8 mouse cellular contexts compared by ENCODE assay signal in the genomic region with DNA sequence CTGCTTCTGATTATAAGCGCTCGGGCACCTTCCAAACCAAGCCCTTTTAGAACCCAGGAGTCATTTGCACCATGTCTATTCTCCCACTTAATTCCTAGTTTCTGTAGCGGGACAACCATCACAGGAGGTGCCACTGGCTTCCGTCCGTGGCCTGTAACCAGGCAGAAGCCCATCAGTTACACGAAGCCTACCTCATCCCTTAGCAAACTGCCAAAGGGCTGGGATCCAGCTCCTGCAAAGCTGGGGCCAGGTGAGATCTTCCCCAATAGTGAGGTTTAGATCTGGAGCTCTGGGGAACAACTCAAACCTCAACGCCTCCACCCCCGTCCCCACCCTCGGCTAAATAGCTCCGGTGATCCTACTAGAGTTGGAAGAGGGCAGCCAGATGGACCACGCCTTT. TPM values are rescaled to one million over a fixed set of nuclear protein-coding genes. Genes with fewer than 3 reads are reported as not detected.
DNase-seq lines count a peak whose midpoint lies in the region; ATAC-seq and TF ChIP-seq lines count a peak whose summit lies in the region.

No protein-coding gene starts in this region.

- peaks cover 88% of the 10 kb centered on the region for H3K36me3 ChIP-seq in E14TG2a.4 (ENCODE audit: insufficient read depth, low read length)
- peaks cover 72% of the 10 kb centered on the region for H3K36me3 ChIP-seq in forebrain, embryonic 15.5 days
- peaks cover 67% of the 10 kb centered on the region for H3K36me3 ChIP-seq in macrophage (ENCODE audit: inconsistent target)

- H3K4me1 ChIP-seq in E14TG2a.4 (replicated peaks; ENCODE audit: low read depth, low read length): peaks cover 87% of the 10 kb centered on the region
- H3K4me1 ChIP-seq in forebrain, embryonic 15.5 days: peaks cover 23% of the 10 kb centered on the region

- ATAC-seq in forebrain, embryonic 15.5 days (replicated peaks): 0 out of 2 replicates have a peak, but pooled peaks have one; percentile 1
- ATAC-seq in CD4-positive, CD25-positive, alpha-beta regulatory T cell, adult 4 months: no peak

- WGBS in forebrain, embryonic 15.5 days: 61% methylated on average over 11 of the region's 11 CpGs
- 58% methylated on average over 11 of the region's 11 CpGs for WGBS in macrophage (ENCODE audit: missing documents)

- no peak for TF ChIP-seq CTCF in gastrocnemius, adult 2 months (IDR thresholded peaks at IDR 0.05)
- TF ChIP-seq CTCF in E14TG2a.4 (conservative IDR thresholded peaks at IDR 0.05; ENCODE audit: low read length): no peak

- peak overlapping the region; percentile 98 for H3K4me3 ChIP-seq in gastrocnemius, adult 2 months
- H3K4me3 ChIP-seq in E14TG2a.4 (replicated peaks; ENCODE audit: low read length) (peak overlapping the region; percentile 94), macrophage (ENCODE audit: inconsistent target) (peak overlapping the region; percentile 96)
- H3K4me3 ChIP-seq in forebrain, embryonic 15.5 days: peak overlapping the region; percentile 63

- H3K79me2 ChIP-seq in macrophage (ENCODE audit: inconsistent target): peaks cover 38% of the 10 kb centered on the region

- no peak for DNase-seq in gastrocnemius, adult 2 months
- DNase-seq in gastrocnemius, postnatal 14 days: no peak
- no peak for DNase-seq in adrenal gland, adult 18-20 months (ENCODE audit: low spot score in 2 of 2)
- DNase-seq in cerebellum, postnatal 10 days: no peak

- H3K4me2 ChIP-seq in forebrain, embryonic 15.5 days (replicated peaks): peak overlapping the region; percentile 83

- H3K27ac ChIP-seq in gastrocnemius, adult 2 months: peak overlapping the region; percentile 84
- H3K27ac ChIP-seq in forebrain, embryonic 15.5 days (replicated peaks): peak overlapping the region; percentile 83
- H3K27ac ChIP-seq in macrophage: peak overlapping the region; percentile 73

- intact Hi-C loops in gastrocnemius, adult 2 months (cut with DNase I): loop anchor here (1.0 kb wide), 1 partner anchor 12 kb away; a partner anchor contains a TSS
- intact Hi-C loops in gastrocnemius, postnatal 14 days (cut with DNase I; ENCODE audit: low total_unique reads): no loop called here

- H3K9ac ChIP-seq in forebrain, embryonic 15.5 days (replicated peaks): peak overlapping the region; percentile 73

- no peaks in the 10 kb centered on the region for H3K27me3 ChIP-seq in E14TG2a.4 (ENCODE audit: insufficient read depth, low read length)
- H3K27me3 ChIP-seq in forebrain, embryonic 15.5 days: no peaks in the 10 kb centered on the region

- H3K9me3 ChIP-seq in E14TG2a.4 (ENCODE audit: low read length): no peaks in the 10 kb centered on the region
- H3K9me3 ChIP-seq in forebrain, embryonic 15.5 days: no peaks in the 10 kb centered on the region

RNA-seq across cellular contexts. Expression of a gene that starts 0.6 kb away (rescaled TPM):
- 10 to 100 TPM; 27.2 to 32.4 TPM for total RNA-seq in gastrocnemius, adult 2 months (2021)
- 10 to 100 TPM; 30.0 to 32.0 TPM for total RNA-seq in gastrocnemius, postnatal 14 days (2021)
- polyA plus RNA-seq in forebrain, embryonic 15.5 days (2015; fragmentation: Nextera tagmentation; extraction: Ambion mirVana): 86.7 and 91.5 TPM in 2 replicates
- total RNA-seq in macrophage (2018; cell fraction: chromatin; rRNA removed): 100 to 1,000 TPM in 3 of 26 experiments, 10 to 100 TPM in 23; 29.8 to 112 (median 68.5) TPM
- 10 to 100 TPM; 22.4 to 51.5 (median 39.4) TPM for total RNA-seq in macrophage (2018; cell fraction: cytosol; rRNA removed)
- total RNA-seq in macrophage (2018; cell fraction: nucleus; rRNA removed): 10 to 100 TPM; 39.2 to 86.4 (median 59.9) TPM
- polyA plus RNA-seq in macrophage (2018): 36.2 to 55.7 TPM (median 41.4 TPM) in 3 replicates
- polyA plus RNA-seq in CD4-positive, CD25-positive, alpha-beta regulatory T cell, adult 4 months (2017; shearing (Covaris generic)): 10 to 100 TPM; 39.7 to 51.9 TPM
- 10 to 100 TPM; 51.6 to 62.3 TPM for total RNA-seq in adrenal gland, adult 18-20 months (2021)

RNA-seq across cellular contexts. Expression of a gene that starts 11.8 kb away (rescaled TPM):
- total RNA-seq in gastrocnemius, adult 2 months (2021): 10 to 100 TPM; 31.6 to 32.8 TPM
- total RNA-seq in gastrocnemius, postnatal 14 days (2021): 10 to 100 TPM; 32.1 to 32.9 TPM
- 33.6 and 35.1 TPM in 2 replicates for polyA plus RNA-seq in forebrain, embryonic 15.5 days (2015; fragmentation: Nextera tagmentation; extraction: Ambion mirVana)
- total RNA-seq in macrophage (2018; cell fraction: chromatin; rRNA removed): 100 to 1,000 TPM in 20 of 26 experiments, 10 to 100 TPM in 6; 33.6 to 381 (median 157) TPM
- 10 to 100 TPM; 26.2 to 77.2 (median 49.3) TPM for total RNA-seq in macrophage (2018; cell fraction: cytosol; rRNA removed)
- 100 to 1,000 TPM in 10 of 26 experiments, 10 to 100 TPM in 16; 22.3 to 223 (median 94.1) TPM for total RNA-seq in macrophage (2018; cell fraction: nucleus; rRNA removed)
- 32.8 to 44.1 TPM (median 41.7 TPM) in 3 replicates for polyA plus RNA-seq in macrophage (2018)
- 10 to 100 TPM; 12.5 to 18.4 TPM for polyA plus RNA-seq in CD4-positive, CD25-positive, alpha-beta regulatory T cell, adult 4 months (2017; shearing (Covaris generic))
- 10 to 100 TPM; 43.3 to 47.5 TPM for total RNA-seq in adrenal gland, adult 18-20 months (2021)

RNA-seq across cellular contexts. Expression of a gene that starts 12.2 kb away (rescaled TPM):
- over 10,000 TPM; 24,727 to 33,034 TPM for total RNA-seq in gastrocnemius, adult 2 months (2021)
- over 10,000 TPM; 57,620 to 58,231 TPM for total RNA-seq in gastrocnemius, postnatal 14 days (2021)
- 6.1 and 6.3 TPM in 2 replicates for polyA plus RNA-seq in forebrain, embryonic 15.5 days (2015; fragmentation: Nextera tagmentation; extraction: Ambion mirVana)
- 10 to 100 TPM in 1 of 26 experiments, 1 to 10 TPM in 9, not detected in 16; 1.3 to 16.0 (median 2.7) TPM for total RNA-seq in macrophage (2018; cell fraction: chromatin; rRNA removed)
- total RNA-seq in macrophage (2018; cell fraction: cytosol; rRNA removed): 1 to 10 TPM in 19 of 26 experiments, under 1 TPM in 7; 0.44 to 2.8 (median 1.3) TPM
- 1 to 10 TPM in 10 of 26 experiments, not detected in 16; 1.0 to 6.5 (median 1.6) TPM for total RNA-seq in macrophage (2018; cell fraction: nucleus; rRNA removed)
- 0.47 to 1.4 TPM in 2 of 3 replicates, not detected in the other for polyA plus RNA-seq in macrophage (2018)
- polyA plus RNA-seq in CD4-positive, CD25-positive, alpha-beta regulatory T cell, adult 4 months (2017; shearing (Covaris generic)): 10 to 100 TPM; 25.4 to 31.5 TPM
- total RNA-seq in adrenal gland, adult 18-20 months (2021): 10 to 100 TPM in 1 of 2 experiments, under 1 TPM in 1; 0.66 to 16.3 TPM

RNA-seq across cellular contexts. Expression of a gene that starts 36.4 kb away (rescaled TPM):
- total RNA-seq in gastrocnemius, adult 2 months (2021): 1 to 10 TPM; 4.2 to 5.1 TPM
- total RNA-seq in gastrocnemius, postnatal 14 days (2021): 1 to 10 TPM; 4.2 to 5.4 TPM
- 70.7 and 71.5 TPM in 2 replicates for polyA plus RNA-seq in forebrain, embryonic 15.5 days (2015; fragmentation: Nextera tagmentation; extraction: Ambion mirVana)
- total RNA-seq in macrophage (2018; cell fraction: chromatin; rRNA removed): 10 to 100 TPM in 5 of 26 experiments, 1 to 10 TPM in 16, under 1 TPM in 4, not detected in 1; 0.28 to 18.2 (median 5.4) TPM
- 1 to 10 TPM; 1.0 to 7.9 (median 4.7) TPM for total RNA-seq in macrophage (2018; cell fraction: cytosol; rRNA removed)
- total RNA-seq in macrophage (2018; cell fraction: nucleus; rRNA removed): 10 to 100 TPM in 4 of 26 experiments, 1 to 10 TPM in 20, under 1 TPM in 2; 0.56 to 13.9 (median 3.3) TPM
- polyA plus RNA-seq in macrophage (2018): 5.4 to 7.1 TPM (median 5.6 TPM) in 3 replicates
- 1 to 10 TPM; 6.6 to 7.9 TPM for polyA plus RNA-seq in CD4-positive, CD25-positive, alpha-beta regulatory T cell, adult 4 months (2017; shearing (Covaris generic))
- 10 to 100 TPM; 12.6 to 14.8 TPM for total RNA-seq in adrenal gland, adult 18-20 months (2021)

RNA-seq across cellular contexts. Expression of a gene that starts 36.4 kb away (rescaled TPM):
- total RNA-seq in gastrocnemius, adult 2 months (2021): 1 to 10 TPM in 1 of 2 experiments, under 1 TPM in 1; 0.89 to 2.1 TPM
- total RNA-seq in gastrocnemius, postnatal 14 days (2021): 1 to 10 TPM; 4.2 to 5.0 TPM
- polyA plus RNA-seq in forebrain, embryonic 15.5 days (2015; fragmentation: Nextera tagmentation; extraction: Ambion mirVana): 21.8 and 27.8 TPM in 2 replicates
- 1 to 10 TPM in 16 of 26 experiments, not detected in 10; 1.4 to 7.7 (median 3.5) TPM for total RNA-seq in macrophage (2018; cell fraction: chromatin; rRNA removed)
- total RNA-seq in macrophage (2018; cell fraction: cytosol; rRNA removed): 1 to 10 TPM in 3 of 26 experiments, under 1 TPM in 20, not detected in 3; 0.18 to 1.8 (median 0.47) TPM
- total RNA-seq in macrophage (2018; cell fraction: nucleus; rRNA removed): 10 to 100 TPM in 5 of 26 experiments, 1 to 10 TPM in 19, under 1 TPM in 2; 0.89 to 12.9 (median 2.4) TPM
- polyA plus RNA-seq in macrophage (2018): 0.75 to 2.4 TPM (median 1.9 TPM) in 3 replicates
- polyA plus RNA-seq in CD4-positive, CD25-positive, alpha-beta regulatory T cell, adult 4 months (2017; shearing (Covaris generic)): 100 to 1,000 TPM; 819 to 912 TPM
- total RNA-seq in adrenal gland, adult 18-20 months (2021): 1 to 10 TPM; 7.8 to 8.7 TPM

Comparison
In these comparisons a context has a peak if more than half of its experiments do, and no peak if none do; other contexts are left out.
1. RNA of a gene that starts 12.2 kb away (total RNA-seq): 57,620 to 58,231 TPM in gastrocnemius, postnatal 14 days and 24,727 to 33,034 TPM in gastrocnemius, adult 2 months; 0.66 to 16.3 TPM in adrenal gland, adult 18-20 months; every median in the first group is over 1,000 times any median in the second.
2. Peak in every context shown above with its lines, with median percentiles within 50 percentile points of each other: H3K27ac ChIP-seq and H3K4me3 ChIP-seq.